Mouse (Mus musculus): ENCODE results near the gene Etv3. TPM values are rescaled to one million over a fixed set of nuclear protein-coding genes. Genes with fewer than 3 reads are reported as not detected.

The Etv3 gene
- polyA plus RNA-seq, 1 experiment from 2014 or later, result 8.0 TPM

DNA sequence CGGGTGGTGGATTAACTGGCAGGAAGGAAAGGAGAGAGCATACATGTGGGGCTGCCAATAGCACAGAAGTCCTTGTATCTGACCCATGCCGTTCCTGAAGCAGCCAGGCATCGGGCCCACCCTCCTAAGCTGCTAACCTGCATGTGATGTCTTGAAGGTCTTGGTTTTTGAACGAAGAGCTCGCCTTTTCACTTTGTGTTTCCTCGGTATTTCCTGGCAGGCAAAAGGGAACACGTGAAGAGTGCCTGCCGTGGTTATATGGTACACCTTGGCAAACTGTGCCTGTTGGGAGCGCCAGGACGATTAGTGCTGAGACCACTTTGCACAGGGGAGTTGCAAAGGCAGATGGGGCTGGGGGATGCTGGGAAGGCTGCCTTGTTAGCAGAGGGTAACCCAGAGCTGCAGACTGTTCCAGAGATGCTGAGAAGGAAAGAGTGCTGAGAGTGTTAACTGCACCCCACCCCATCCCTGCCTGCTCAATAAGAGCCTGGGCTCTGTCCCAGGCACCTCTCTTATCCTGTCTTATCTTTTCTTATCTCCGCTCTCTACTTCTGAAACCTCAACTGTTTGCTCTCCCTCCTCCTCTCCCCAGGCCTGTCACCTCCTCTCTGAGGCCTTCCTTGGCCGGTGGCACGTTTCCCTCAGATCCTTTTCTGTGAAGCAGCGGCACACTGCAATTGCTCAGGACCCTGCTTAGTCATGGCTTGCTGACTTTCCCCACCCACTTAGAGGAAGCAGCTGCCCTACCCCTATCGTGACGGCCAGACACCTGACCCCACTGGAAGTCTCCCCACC, 13.0 kb upstream of the Etv3 start:
- H3K9ac ChIP-seq (ENCODE audit: low read length), result no peak overlapping the region
- no peak overlapping the region for H3K4me2 ChIP-seq
- no peak for ATAC-seq (ENCODE audit: low FRiP score)

DNA sequence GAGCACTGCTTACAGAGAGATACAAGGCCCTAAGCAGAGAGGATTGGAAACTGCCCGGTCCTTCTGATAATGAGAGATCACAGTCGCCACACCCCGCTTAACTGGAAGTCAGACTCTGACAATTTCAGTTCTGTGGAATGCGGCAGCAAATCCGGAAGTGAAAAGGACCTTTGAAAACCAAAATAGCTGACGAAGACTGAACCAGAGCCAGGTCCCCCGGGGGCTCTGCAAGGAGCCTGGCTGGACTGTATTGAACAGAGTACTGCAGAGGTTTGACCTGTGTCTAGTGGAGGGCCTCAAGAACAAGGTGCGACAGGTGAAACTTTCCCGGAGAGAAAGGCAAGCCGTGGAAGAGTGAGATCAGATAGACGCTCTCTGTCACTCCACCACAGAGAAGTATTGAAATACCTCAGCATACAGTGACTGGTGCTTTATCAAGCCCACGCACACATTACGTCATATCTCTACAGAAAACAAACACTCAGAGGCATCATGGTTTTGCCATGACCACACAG, 9.6 kb upstream of the Etv3 start:
- no peak overlapping the region for H3K4me3 ChIP-seq (ENCODE audit: low read depth, low read length)
- H3K27me3 ChIP-seq (ENCODE audit: control insufficient read depth, insufficient read depth, low read length), result no peaks in the 10 kb centered on the region
- no peak for DNase-seq (ENCODE audit: low spot score, missing footprints)
- no peaks in the 10 kb centered on the region for H3K36me3 ChIP-seq (ENCODE audit: control insufficient read depth, insufficient read depth, low read length)
- no peak overlapping the region for H3K4me2 ChIP-seq
- H3K4me1 ChIP-seq (ENCODE audit: control insufficient read depth, insufficient read depth, low read length), result no peaks in the 10 kb centered on the region
- no peak for ATAC-seq (ENCODE audit: low FRiP score)
- no peak overlapping the region for H3K27ac ChIP-seq (ENCODE audit: low read depth, low read length)
- no peak overlapping the region for H3K9ac ChIP-seq (ENCODE audit: low read length)
- no peaks in the 10 kb centered on the region for H3K9me3 ChIP-seq (ENCODE audit: control insufficient read depth, low read length)
- 62% methylated on average over 13 of the region's 13 CpGs for WGBS

More for the DNA sequence above, 13.0 kb upstream of the Etv3 start:
- Histone ChIP-seq H3K36me3 (ENCODE audit: control insufficient read depth, insufficient read depth, low read length) (no peaks in the 10 kb centered on the region), H3K27ac (ENCODE audit: low read depth, low read length) (no peak overlapping the region), H3K4me3 (ENCODE audit: low read depth, low read length) (no peak overlapping the region), H3K4me1 (ENCODE audit: control insufficient read depth, insufficient read depth, low read length) (no peaks in the 10 kb centered on the region), H3K9me3 (ENCODE audit: control insufficient read depth, low read length) (no peaks in the 10 kb centered on the region), H3K27me3 (ENCODE audit: control insufficient read depth, insufficient read depth, low read length) (no peaks in the 10 kb centered on the region)
- no peak for DNase-seq (ENCODE audit: low spot score, missing footprints)
- 47% methylated on average over 16 of the region's 16 CpGs for WGBS

DNA sequence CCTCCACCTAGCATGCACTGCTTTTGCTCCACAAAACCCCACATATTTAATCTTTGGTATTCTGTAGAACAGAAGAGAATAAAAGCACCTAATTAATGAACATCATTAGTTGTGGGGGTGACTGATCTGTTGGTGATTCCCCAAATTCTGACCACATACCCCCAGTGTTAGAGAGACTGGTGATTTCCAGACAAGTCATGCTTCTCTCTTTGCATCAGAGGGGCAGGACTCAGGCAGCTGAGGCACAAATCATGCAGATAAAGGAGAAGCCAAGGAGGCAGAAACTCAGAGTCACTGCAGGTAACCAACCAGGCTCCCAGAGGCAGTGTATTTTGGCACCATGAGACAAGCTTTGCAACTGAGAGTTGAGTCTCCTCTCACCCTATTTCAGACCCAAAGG, 6.8 kb upstream of the Etv3 start:
- ATAC-seq (ENCODE audit: low FRiP score), result no peak
- no peaks in the 10 kb centered on the region for H3K27me3 ChIP-seq (ENCODE audit: control insufficient read depth, insufficient read depth, low read length)
- H3K9ac ChIP-seq (ENCODE audit: low read length), result no peak overlapping the region
- no peaks in the 10 kb centered on the region for H3K4me1 ChIP-seq (ENCODE audit: control insufficient read depth, insufficient read depth, low read length)
- DNase-seq (ENCODE audit: low spot score, missing footprints), result no peak
- H3K27ac ChIP-seq (ENCODE audit: low read depth, low read length), result no peak overlapping the region
- no peaks in the 10 kb centered on the region for H3K36me3 ChIP-seq (ENCODE audit: control insufficient read depth, insufficient read depth, low read length)
- no peak overlapping the region for H3K4me3 ChIP-seq (ENCODE audit: low read depth, low read length)
- H3K4me2 ChIP-seq, result no peak overlapping the region
- no peaks in the 10 kb centered on the region for H3K9me3 ChIP-seq (ENCODE audit: control insufficient read depth, low read length)

DNA sequence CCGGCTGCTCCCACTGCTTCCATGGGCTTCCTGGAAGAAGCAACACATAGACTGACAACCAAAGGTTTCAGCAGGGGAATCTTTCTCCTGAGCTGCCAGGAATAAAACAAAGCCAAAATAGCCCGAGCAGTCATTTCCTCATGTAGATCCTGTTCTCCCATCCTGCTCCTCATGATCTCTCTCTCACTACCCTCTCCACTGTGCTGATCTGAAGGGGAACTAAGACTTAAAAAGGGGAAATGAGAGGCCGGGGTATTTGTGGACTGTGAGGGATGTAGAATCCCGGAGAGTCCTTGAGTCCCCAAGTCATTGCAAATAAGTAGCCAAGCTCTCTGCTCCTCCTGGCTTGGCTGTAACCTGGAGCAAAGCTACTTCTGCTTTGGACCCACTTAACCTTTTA, 4.1 kb upstream of the Etv3 start:
- Histone ChIP-seq H3K4me2 (no peak overlapping the region), H3K27me3 (ENCODE audit: control insufficient read depth, insufficient read depth, low read length) (no peaks in the 10 kb centered on the region), H3K9me3 (ENCODE audit: control insufficient read depth, low read length) (no peaks in the 10 kb centered on the region), H3K36me3 (ENCODE audit: control insufficient read depth, insufficient read depth, low read length) (no peaks in the 10 kb centered on the region), H3K4me3 (ENCODE audit: low read depth, low read length) (no peak overlapping the region), H3K4me1 (ENCODE audit: control insufficient read depth, insufficient read depth, low read length) (peaks cover 2% of the 10 kb centered on the region), H3K27ac (ENCODE audit: low read depth, low read length) (no peak overlapping the region), H3K9ac (ENCODE audit: low read length) (no peak overlapping the region)
- DNase-seq (ENCODE audit: low spot score, missing footprints) (no peak), ATAC-seq (ENCODE audit: low FRiP score) (no peak)
- WGBS, result 88% methylated on average over 4 of the region's 4 CpGs

DNA sequence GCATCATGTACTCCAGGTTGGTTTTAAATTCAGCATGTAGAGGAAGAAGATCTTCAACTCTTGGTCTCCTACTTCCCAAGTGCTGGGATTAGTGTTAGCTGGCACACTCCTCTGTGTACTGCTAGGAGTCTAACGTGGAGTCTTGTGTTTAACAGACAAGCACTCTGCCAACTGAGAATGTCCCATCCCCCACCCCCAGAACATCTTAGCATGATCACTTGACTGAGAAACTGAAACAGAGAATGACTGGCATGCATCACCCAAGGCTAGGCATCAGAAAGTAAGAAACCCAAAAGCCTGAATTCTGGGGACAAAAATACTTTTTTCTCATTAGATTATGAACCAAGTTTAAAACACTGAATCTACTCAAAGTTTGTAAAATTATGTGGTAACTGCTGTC, 3.4 kb upstream of the Etv3 start:
- Histone ChIP-seq H3K9me3 (ENCODE audit: control insufficient read depth, low read length) (no peaks in the 10 kb centered on the region), H3K4me2 (no peak overlapping the region), H3K27me3 (ENCODE audit: control insufficient read depth, insufficient read depth, low read length) (no peaks in the 10 kb centered on the region), H3K9ac (ENCODE audit: low read length) (no peak overlapping the region), H3K4me1 (ENCODE audit: control insufficient read depth, insufficient read depth, low read length) (peaks cover 9% of the 10 kb centered on the region), H3K4me3 (ENCODE audit: low read depth, low read length) (no peak overlapping the region), H3K36me3 (ENCODE audit: control insufficient read depth, insufficient read depth, low read length) (no peaks in the 10 kb centered on the region), H3K27ac (ENCODE audit: low read depth, low read length) (no peak overlapping the region)
- DNase-seq (ENCODE audit: low spot score, missing footprints) (no peak), ATAC-seq (ENCODE audit: low FRiP score) (no peak)
- 67% methylated on average over 1 of the region's 1 CpGs for WGBS

DNA sequence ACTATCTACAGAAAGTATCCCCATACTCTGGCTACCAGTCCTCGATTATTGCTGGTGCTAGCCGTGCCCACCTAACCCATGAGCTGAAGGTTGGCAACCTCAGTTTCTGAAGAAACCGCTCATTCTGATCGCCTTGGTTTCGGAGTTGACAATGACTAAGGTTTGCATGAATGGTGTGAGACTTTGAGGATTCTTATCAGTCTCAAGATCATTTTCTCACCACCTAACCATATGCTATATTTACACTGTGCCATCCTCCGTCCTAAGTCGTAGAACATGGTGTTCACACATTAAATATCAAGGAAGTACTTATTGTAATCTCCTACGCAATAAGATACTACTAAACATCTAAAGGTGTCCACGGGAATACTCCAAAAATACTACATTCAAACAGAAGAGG, 1.5 kb upstream of the Etv3 start:
- WGBS, result 93% methylated on average over 9 of the region's 9 CpGs
- no peak overlapping the region for H3K4me3 ChIP-seq (ENCODE audit: low read depth, low read length)
- H3K27ac ChIP-seq (ENCODE audit: low read depth, low read length), result no peak overlapping the region
- H3K4me2 ChIP-seq, result no peak overlapping the region
- DNase-seq (ENCODE audit: low spot score, missing footprints), result no peak
- H3K4me1 ChIP-seq (ENCODE audit: control insufficient read depth, insufficient read depth, low read length), result peaks cover 10% of the 10 kb centered on the region
- H3K9ac ChIP-seq (ENCODE audit: low read length), result no peak overlapping the region
- ATAC-seq (ENCODE audit: low FRiP score), result no peak
- no peaks in the 10 kb centered on the region for H3K9me3 ChIP-seq (ENCODE audit: control insufficient read depth, low read length)
- H3K36me3 ChIP-seq (ENCODE audit: control insufficient read depth, insufficient read depth, low read length), result peaks cover 4% of the 10 kb centered on the region
- H3K27me3 ChIP-seq (ENCODE audit: control insufficient read depth, insufficient read depth, low read length), result no peaks in the 10 kb centered on the region

DNA sequence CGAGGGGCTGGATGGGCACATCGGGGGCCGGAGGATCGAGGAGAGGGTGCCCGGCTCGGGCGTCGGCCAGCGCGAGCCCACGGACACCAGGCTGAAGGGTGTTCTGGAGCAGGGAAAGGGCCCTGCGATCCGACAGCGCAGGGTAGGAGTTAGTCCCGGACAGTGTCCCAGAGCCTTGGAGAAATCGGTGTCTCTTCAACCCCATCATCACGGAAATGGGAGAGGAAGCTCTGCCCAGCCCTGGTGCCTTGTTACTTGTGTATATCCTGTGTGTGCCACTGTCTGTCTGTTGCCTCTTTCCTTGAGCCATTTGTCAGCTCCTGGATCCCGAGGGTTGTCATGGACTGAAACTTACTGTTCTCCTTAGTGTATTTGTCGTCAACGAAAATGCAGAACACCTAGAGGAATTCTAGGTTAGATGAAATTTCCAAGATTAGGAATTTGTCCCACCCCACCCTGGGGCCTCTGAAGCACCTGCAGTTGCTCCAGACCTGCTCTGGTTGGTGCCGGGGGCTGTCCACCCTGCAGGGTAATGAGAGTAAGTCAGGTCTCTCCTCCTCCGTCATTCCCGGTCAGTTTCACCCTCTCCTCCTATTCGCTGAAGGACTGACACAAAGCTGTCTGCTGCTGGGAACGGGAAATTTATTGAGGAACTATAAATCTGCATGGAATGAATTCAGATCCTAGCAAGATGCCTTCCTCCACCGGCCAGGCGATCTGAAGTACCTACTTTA, 797 bp downstream of the Etv3 start:
- ATAC-seq (ENCODE audit: low FRiP score), result no peak; the same call in 1 of the 2 replicates

DNA sequence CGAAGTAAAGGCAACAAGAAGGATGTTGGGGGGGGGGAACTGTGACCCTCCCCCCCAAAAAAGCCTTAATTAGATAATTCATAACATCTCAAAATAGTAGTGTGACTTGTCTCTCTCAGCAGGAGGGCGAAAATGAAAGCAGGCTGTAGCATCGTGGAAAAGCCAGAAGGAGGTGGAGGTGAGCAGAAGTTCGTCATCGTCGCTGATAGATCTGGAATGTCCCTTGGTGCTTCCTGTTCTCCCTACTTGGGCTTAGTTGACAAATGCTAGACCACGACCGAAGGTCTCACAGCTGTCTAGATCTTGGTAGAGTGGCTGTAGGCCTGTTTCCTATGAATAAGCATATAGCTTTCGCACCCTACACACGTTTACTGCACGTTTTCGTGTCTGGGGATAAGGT, 1.9 kb downstream of the Etv3 start:
- Histone ChIP-seq H3K4me3 (ENCODE audit: low read depth, low read length) (no peak overlapping the region), H3K9me3 (ENCODE audit: control insufficient read depth, low read length) (no peaks in the 10 kb centered on the region), H3K4me1 (ENCODE audit: control insufficient read depth, insufficient read depth, low read length) (peaks cover 10% of the 10 kb centered on the region), H3K9ac (ENCODE audit: low read length) (no peak overlapping the region), H3K27ac (ENCODE audit: low read depth, low read length) (no peak overlapping the region), H3K4me2 (no peak overlapping the region), H3K27me3 (ENCODE audit: control insufficient read depth, insufficient read depth, low read length) (no peaks in the 10 kb centered on the region), H3K36me3 (ENCODE audit: control insufficient read depth, insufficient read depth, low read length) (peaks cover 12% of the 10 kb centered on the region)
- ATAC-seq (ENCODE audit: low FRiP score) (no peak), DNase-seq (ENCODE audit: low spot score, missing footprints) (no peak)
- WGBS, result 90% methylated on average over 12 of the region's 12 CpGs

More for the DNA sequence above, 797 bp downstream of the Etv3 start:
- Histone ChIP-seq H3K27ac (ENCODE audit: low read depth, low read length) (no peak overlapping the region; the same call in 1 of the 2 replicates), H3K4me2 (peak overlapping the region; percentile 74), H3K4me3 (ENCODE audit: low read depth, low read length) (peak overlapping the region; percentile 83), H3K36me3 (ENCODE audit: control insufficient read depth, insufficient read depth, low read length) (peaks cover 12% of the 10 kb centered on the region), H3K9ac (ENCODE audit: low read length) (peak overlapping the region; percentile 99), H3K27me3 (ENCODE audit: control insufficient read depth, insufficient read depth, low read length) (no peaks in the 10 kb centered on the region), H3K9me3 (ENCODE audit: control insufficient read depth, low read length) (no peaks in the 10 kb centered on the region), H3K4me1 (ENCODE audit: control insufficient read depth, insufficient read depth, low read length) (peaks cover 10% of the 10 kb centered on the region)
- DNase-seq (ENCODE audit: low spot score, missing footprints), result no peak
- WGBS, result 8% methylated on average over 27 of the region's 27 CpGs

DNA sequence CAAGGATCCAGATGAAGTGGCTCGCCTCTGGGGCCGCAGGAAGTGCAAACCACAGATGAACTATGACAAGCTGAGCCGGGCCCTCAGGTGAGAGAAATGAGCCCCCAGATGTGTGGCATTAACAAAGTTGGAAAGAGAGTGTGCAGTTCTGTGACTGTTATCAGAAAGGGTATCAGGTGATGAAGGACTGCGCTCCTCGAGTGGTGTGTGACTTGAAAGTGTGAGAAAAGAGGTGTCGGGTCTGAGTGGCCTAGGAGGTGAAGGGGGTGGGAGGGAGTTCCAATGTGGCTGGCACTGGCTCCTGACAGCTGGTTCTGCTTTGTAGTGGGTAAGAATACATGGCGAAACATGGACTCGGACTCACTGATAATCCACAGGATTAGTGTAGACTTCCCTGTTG, 2.8 kb downstream of the Etv3 start:
- Histone ChIP-seq H3K4me3 (ENCODE audit: low read depth, low read length) (no peak overlapping the region), H3K9ac (ENCODE audit: low read length) (no peak overlapping the region), H3K27ac (ENCODE audit: low read depth, low read length) (no peak overlapping the region), H3K36me3 (ENCODE audit: control insufficient read depth, insufficient read depth, low read length) (peaks cover 12% of the 10 kb centered on the region), H3K9me3 (ENCODE audit: control insufficient read depth, low read length) (no peaks in the 10 kb centered on the region), H3K27me3 (ENCODE audit: control insufficient read depth, insufficient read depth, low read length) (no peaks in the 10 kb centered on the region), H3K4me1 (ENCODE audit: control insufficient read depth, insufficient read depth, low read length) (peaks cover 10% of the 10 kb centered on the region), H3K4me2 (no peak overlapping the region)
- ATAC-seq (ENCODE audit: low FRiP score), result no peak
- no peak for DNase-seq (ENCODE audit: low spot score, missing footprints)
- 89% methylated on average over 8 of the region's 8 CpGs for WGBS
